Mouse (Mus musculus): Measurements from ENCODE around the gene Crybg1. TPM values are rescaled to one million over a fixed set of nuclear protein-coding genes. Genes with fewer than 3 reads are reported as not detected.

Crybg1 gene
- polyA plus RNA-seq, 1 experiment: 14.8 TPM

DNA sequence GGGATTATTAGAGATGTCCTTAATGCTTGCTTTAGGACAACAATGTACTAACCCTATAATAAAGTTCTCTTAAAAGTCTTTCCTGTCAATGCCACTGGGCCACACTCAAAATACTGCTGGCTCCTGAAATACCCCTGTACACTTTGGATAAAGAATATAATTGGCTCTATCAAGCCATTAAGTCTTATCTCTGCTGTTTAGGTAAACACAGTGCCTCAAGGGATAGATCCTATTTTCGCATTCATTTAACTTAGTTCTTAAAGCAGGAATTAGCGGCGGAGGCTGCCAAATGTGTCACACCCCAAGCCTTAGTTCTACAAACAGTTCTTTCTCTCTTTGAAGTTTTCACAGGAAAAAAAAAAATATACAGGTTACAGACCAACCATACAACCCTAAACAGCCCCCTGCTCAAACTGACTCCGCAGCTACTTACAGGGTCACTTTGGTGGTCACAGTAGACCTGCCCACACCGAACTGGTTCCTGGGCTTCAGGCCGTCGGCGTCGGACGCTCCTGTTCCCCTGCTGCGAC is 145.6 kb downstream of the Crybg1 start:
- peaks cover 5% of the 10 kb centered on the region; the same call in 1 of the 2 replicates for H3K4me1 ChIP-seq (ENCODE audit: control insufficient read depth, insufficient read depth, insufficient read length, low read length)
- no peaks in the 10 kb centered on the region; the same call in 1 of the 2 replicates for H3K27me3 ChIP-seq (ENCODE audit: control insufficient read depth, insufficient read depth, low read length)
- TF ChIP-seq CTCF (IDR thresholded peaks at IDR 0.05; ENCODE audit: extremely low read depth, insufficient read length, insufficient replicate concordance, low read depth, low read length) (no peak), POLR2A (IDR thresholded peaks at IDR 0.05; ENCODE audit: low read depth, low read length) (no peak)
- H3K36me3 ChIP-seq (ENCODE audit: control insufficient read depth, insufficient read depth, low read length): peaks cover 7% of the 10 kb centered on the region
- peak overlapping the region; percentile 97 for H3K27ac ChIP-seq (ENCODE audit: insufficient read depth, low read depth, low read length)
- 2% methylated on average over 11 of the region's 11 CpGs for WGBS
- peak overlapping the region; percentile 81 for H3K4me3 ChIP-seq (ENCODE audit: low read depth, low read length)

DNA sequence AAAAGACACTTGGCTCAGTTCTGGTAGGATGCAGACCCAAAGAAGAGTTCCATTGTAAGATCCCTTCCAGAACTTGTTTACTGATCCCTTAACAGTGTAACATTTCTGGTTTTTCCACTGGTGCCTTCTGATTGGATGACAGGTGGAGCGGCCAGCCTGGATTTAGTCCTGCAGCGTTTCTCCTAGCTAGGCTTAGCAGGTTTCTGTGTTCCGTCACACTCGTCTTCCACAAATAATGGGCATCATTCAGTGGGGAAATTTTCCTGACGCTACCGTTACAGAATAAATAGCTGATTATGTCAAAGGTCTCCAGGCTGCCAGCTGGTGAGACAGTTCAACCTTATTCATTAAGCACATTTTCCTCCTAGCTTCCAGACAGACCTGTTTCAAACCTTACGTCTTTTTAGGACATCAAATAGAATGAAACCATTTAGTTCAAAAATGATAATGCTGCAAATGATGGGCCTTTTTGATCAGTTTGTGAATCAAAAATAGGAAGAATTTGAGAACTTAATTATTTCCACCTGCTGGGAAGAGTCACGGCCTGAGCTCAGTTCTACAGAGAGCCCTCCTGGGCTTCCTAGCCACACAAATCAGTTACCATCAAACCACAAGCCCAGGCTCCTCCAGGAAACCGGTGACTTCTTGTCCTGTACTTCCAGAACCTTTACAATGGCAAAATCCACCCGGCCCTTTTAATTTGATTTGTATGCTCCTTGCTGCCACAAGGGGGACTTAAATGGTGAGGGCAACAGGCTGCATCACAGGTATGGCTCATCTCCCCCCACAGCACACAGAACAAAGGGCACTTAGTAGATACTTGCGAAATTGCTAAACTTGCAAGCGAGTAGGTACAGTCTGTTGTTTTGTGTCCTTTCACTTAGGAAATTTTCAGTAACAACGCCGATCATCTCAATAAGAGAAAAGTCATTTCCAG is 146.4 kb downstream of the Crybg1 start:
- H3K4me1 ChIP-seq (ENCODE audit: control insufficient read depth, insufficient read depth, insufficient read length, low read length): peaks cover 5% of the 10 kb centered on the region
- no peaks in the 10 kb centered on the region; the same call in 1 of the 2 replicates for H3K27me3 ChIP-seq (ENCODE audit: control insufficient read depth, insufficient read depth, low read length)
- peaks cover 14% of the 10 kb centered on the region for H3K36me3 ChIP-seq (ENCODE audit: control insufficient read depth, insufficient read depth, low read length)
- no peak overlapping the region for H3K27ac ChIP-seq (ENCODE audit: insufficient read depth, low read depth, low read length)
- H3K4me3 ChIP-seq (ENCODE audit: low read depth, low read length): peak overlapping the region; percentile 41; the same call in 1 of the 2 replicates
- TF ChIP-seq POLR2A (IDR thresholded peaks at IDR 0.05; ENCODE audit: low read depth, low read length): no peak
- TF ChIP-seq CTCF (IDR thresholded peaks at IDR 0.05; ENCODE audit: extremely low read depth, insufficient read length, insufficient replicate concordance, low read depth, low read length): peak; percentile 69; the same call in 1 of the 2 replicates
- WGBS: 23% methylated on average over 14 of the region's 14 CpGs

DNA sequence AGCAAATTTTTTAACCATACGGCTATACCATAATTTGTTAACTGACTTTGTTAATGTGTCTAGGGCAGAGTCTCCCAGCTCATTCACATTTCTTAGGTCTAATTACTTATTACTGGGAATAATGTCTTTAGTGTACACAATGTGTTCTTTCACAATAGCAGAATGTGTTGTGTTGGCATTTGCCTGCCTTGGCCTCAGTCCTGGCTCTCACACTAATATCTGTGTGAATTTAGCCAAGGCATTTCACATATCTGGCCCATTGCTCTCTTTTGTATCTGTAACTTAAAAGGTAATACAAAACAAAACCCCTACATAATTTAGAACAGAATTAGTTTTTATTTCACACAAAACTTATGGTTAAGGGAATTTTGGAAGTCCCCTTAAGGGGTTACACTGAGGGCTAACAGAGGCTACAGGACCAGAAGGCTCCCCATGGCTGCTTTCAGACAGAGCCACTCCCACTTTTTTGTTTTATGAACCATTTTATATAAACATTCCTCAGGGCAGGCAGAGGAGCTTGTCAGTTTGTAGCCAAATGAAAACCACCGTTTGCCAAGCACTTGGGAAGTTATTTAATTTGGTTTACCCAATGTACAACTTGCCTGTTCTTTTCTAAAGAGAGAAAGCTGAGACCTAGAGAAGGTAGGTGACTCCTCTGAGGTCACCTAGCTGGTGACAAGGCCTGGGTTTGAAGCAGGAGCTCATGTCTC is 148.3 kb downstream of the Crybg1 start:
- 51% methylated on average over 2 of the region's 2 CpGs for WGBS
- peaks cover 19% of the 10 kb centered on the region for H3K36me3 ChIP-seq (ENCODE audit: control insufficient read depth, insufficient read depth, low read length)
- peaks cover 7% of the 10 kb centered on the region for H3K4me1 ChIP-seq (ENCODE audit: control insufficient read depth, insufficient read depth, insufficient read length, low read length)
- no peak overlapping the region for H3K4me3 ChIP-seq (ENCODE audit: low read depth, low read length)
- H3K27ac ChIP-seq (ENCODE audit: insufficient read depth, low read depth, low read length): no peak overlapping the region
- H3K27me3 ChIP-seq (ENCODE audit: control insufficient read depth, insufficient read depth, low read length): no peaks in the 10 kb centered on the region; the same call in 1 of the 2 replicates
- TF ChIP-seq CTCF (IDR thresholded peaks at IDR 0.05; ENCODE audit: extremely low read depth, insufficient read length, insufficient replicate concordance, low read depth, low read length): no peak
- no peak for TF ChIP-seq POLR2A (IDR thresholded peaks at IDR 0.05; ENCODE audit: low read depth, low read length)

DNA sequence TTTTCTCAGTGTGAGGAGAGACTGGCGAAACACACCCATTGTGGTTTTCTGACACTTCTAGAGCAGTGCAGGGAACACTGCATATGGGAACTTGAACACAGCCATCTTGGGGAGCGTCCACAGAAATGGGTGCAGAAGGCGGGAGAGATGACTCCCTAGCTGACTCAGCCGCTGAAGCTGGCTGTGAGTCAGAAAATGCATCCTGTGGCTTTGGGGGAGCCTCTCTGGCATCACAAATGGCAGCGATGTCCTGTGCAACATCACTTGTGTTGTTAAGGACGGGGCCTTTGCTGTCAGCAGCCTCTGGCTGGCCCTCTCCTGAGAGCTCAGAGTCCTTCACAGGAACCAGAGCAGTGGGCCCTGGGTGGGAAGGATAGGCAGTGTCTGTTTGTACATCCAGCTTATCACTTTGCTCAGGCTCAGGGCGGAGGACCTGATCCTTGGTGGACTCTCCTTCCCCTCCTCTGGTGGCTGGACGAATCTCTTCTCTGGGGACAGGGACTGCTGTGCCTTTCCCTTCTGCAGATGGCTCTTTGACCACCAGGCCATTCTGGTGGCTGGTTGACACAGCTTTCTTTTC is 150.1 kb downstream of the Crybg1 start:
- WGBS: 91% methylated on average over 8 of the region's 8 CpGs
- TF ChIP-seq CTCF (IDR thresholded peaks at IDR 0.05; ENCODE audit: extremely low read depth, insufficient read length, insufficient replicate concordance, low read depth, low read length) (no peak), POLR2A (IDR thresholded peaks at IDR 0.05; ENCODE audit: low read depth, low read length) (no peak)

DNA sequence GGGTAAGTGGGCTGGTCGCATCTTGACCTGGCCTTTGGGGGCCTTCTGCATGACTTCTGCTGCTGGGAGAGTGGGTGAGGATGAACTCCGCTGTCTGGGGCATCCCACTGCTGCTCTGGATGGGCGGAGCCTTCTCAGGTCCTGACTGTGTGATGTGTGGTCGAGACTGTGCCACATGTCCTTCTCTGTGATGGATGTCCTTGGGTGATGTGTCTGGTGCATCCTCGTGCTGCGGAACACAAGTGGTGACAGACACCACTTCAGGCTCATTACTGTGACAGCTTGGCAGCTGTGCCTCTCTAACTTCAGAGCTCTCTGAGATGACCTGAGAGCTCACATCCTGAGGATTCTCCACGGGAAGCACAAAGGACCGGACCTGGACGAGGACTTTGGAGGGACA is 150.6 kb downstream of the Crybg1 start:
- H3K27me3 ChIP-seq (ENCODE audit: control insufficient read depth, insufficient read depth, low read length): no peaks in the 10 kb centered on the region
- WGBS: 83% methylated on average over 9 of the region's 9 CpGs
- TF ChIP-seq CTCF (IDR thresholded peaks at IDR 0.05; ENCODE audit: extremely low read depth, insufficient read length, insufficient replicate concordance, low read depth, low read length) (no peak), POLR2A (IDR thresholded peaks at IDR 0.05; ENCODE audit: low read depth, low read length) (no peak)
- peaks cover 4% of the 10 kb centered on the region; the same call in 1 of the 2 replicates for H3K4me1 ChIP-seq (ENCODE audit: control insufficient read depth, insufficient read depth, insufficient read length, low read length)
- H3K4me3 ChIP-seq (ENCODE audit: low read depth, low read length): no peak overlapping the region
- no peak overlapping the region for H3K27ac ChIP-seq (ENCODE audit: insufficient read depth, low read depth, low read length)
- H3K36me3 ChIP-seq (ENCODE audit: control insufficient read depth, insufficient read depth, low read length): peaks cover 26% of the 10 kb centered on the region

More for the DNA sequence above, 150.1 kb downstream of the Crybg1 start:
- Histone ChIP-seq H3K4me3 (ENCODE audit: low read depth, low read length) (no peak overlapping the region), H3K4me1 (ENCODE audit: control insufficient read depth, insufficient read depth, insufficient read length, low read length) (peaks cover 4% of the 10 kb centered on the region; the same call in 1 of the 2 replicates), H3K27me3 (ENCODE audit: control insufficient read depth, insufficient read depth, low read length) (no peaks in the 10 kb centered on the region), H3K36me3 (ENCODE audit: control insufficient read depth, insufficient read depth, low read length) (peaks cover 23% of the 10 kb centered on the region), H3K27ac (ENCODE audit: insufficient read depth, low read depth, low read length) (no peak overlapping the region)

DNA sequence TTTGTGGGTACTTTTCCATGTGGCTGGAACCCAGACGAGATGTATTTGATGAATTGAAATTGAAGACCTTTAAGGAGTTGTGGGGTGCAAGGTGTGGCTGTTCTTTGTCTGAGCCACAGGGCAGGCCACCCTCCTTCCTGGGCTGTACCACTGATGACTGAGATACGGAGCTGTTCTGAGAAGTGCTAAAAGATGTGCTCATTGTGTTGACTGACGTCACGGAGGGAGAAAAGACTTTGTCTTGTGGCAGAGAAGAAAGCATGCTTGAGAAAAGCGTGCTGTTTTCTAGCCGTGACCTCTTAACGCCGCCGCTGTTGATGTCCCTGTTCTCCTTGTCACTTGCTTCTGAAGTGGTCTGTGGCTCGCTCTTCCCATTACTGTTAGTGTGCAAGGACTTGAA is 151.4 kb downstream of the Crybg1 start:
- H3K27me3 ChIP-seq (ENCODE audit: control insufficient read depth, insufficient read depth, low read length): no peaks in the 10 kb centered on the region
- peaks cover 4% of the 10 kb centered on the region; the same call in 1 of the 2 replicates for H3K4me1 ChIP-seq (ENCODE audit: control insufficient read depth, insufficient read depth, insufficient read length, low read length)
- H3K27ac ChIP-seq (ENCODE audit: insufficient read depth, low read depth, low read length): no peak overlapping the region
- peaks cover 29% of the 10 kb centered on the region for H3K36me3 ChIP-seq (ENCODE audit: control insufficient read depth, insufficient read depth, low read length)
- no peak overlapping the region for H3K4me3 ChIP-seq (ENCODE audit: low read depth, low read length)
- WGBS: 88% methylated on average over 10 of the region's 10 CpGs
- TF ChIP-seq POLR2A (IDR thresholded peaks at IDR 0.05; ENCODE audit: low read depth, low read length) (no peak), CTCF (IDR thresholded peaks at IDR 0.05; ENCODE audit: extremely low read depth, insufficient read length, insufficient replicate concordance, low read depth, low read length) (no peak)

All from small intestine, adult 2 months (tissue).